Comparison of ENCODE assay signal across 21 mouse cellular contexts in the genomic region with DNA sequence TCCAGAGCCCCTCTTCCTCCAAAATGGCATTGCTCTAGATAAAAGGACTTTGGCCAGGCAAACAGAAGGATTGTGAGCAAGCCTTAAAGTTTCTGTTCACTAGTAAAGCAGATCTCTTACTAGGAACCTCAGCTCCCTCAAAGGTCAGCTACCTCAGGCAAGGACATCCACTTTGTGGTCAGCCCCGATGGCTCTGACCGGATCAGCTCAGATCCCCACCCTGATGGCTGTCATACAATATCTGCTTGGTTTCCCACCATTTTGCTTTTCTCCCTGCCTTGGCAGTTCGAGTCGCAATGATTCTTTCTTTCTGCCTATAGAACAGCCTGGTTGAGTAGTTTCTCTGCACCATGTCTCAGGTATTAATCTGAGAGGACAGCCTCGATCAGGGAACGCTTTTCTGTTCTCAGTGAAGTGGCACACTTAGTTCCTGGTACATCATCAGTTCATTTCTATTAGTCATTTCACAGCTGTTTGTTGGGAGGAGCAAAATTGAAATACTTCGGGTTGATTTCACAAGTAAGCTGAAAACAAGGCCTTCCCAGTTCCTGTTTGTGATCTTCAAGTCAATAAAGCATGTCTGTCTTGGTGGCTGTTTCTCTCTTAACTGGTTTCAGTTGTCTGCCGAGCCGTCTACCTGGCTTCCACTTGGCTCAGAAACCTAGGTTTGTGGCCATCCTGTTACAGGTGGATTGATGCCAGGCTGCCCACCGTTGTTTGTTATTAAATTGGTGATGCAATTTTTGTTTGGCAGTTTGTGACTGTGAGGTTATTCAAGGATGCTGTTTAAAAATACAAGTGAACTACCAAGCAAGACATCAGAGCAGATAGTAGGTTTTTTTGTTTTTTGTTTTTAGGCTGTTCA. TPM values are rescaled to one million over a fixed set of nuclear protein-coding genes. Genes with fewer than 3 reads are reported as not detected.
A peak's percentile ranks its signal among the peaks of the same experiment; 100 is the strongest.
DNase-seq lines count a peak whose midpoint lies in the region; ATAC-seq lines count a peak whose summit lies in the region.
"Had no signal": no experiment of that assay in that cellular context is flagged by ENCODE, and none has a peak within 500 bp of the region (broad histone marks: within the 10 kb centered on the region; RNA-seq: fewer than 3 reads in every experiment).

No protein-coding gene starts in this region.

- H3K27me3 ChIP-seq in heart, embryonic 10.5 days (ENCODE audit: insufficient read depth, poor library complexity, severe bottlenecking): no peaks in the 10 kb centered on the region
- H3K27me3 ChIP-seq: embryonic facial prominence, embryonic 15.5 days; liver, embryonic 12.5 days had no signal

- no peak overlapping the region for H3K27ac ChIP-seq in heart, embryonic 10.5 days
- H3K27ac ChIP-seq: embryonic facial prominence, embryonic 15.5 days; hindbrain, postnatal 0 days; liver, embryonic 12.5 days had no signal

- H3K36me3 ChIP-seq in heart, embryonic 10.5 days: no peaks in the 10 kb centered on the region
- H3K36me3 ChIP-seq: embryonic facial prominence, embryonic 15.5 days; liver, embryonic 12.5 days had no signal

- peak; percentile 59 to 69 for DNase-seq in cerebellum, postnatal 10 days
- DNase-seq in heart, adult 8-10 months (ENCODE audit: low spot score): peak; percentile 31
- no peak for DNase-seq in heart, embryonic 10.5 days (ENCODE audit: low spot score)
- peak; percentile 75 for DNase-seq in A20 (ENCODE audit: low read depth, low spot score)
- no peak for DNase-seq in thymus, postnatal 0 days (ENCODE audit: low spot score)
- DNase-seq in kidney, adult 8-10 months: no peak
- DNase-seq: adrenal gland, postnatal 25 days; cerebellum, adult 8-10 months; gastrocnemius, postnatal 25 days; kidney, postnatal 25 days; layer of hippocampus, postnatal 36 days; lung, postnatal 4 days; thymus, postnatal 25 days had no signal

- ATAC-seq in cerebellum, adult (ENCODE audit: insufficient number of reproducible peaks, low FRiP score, low TSS enrichment): no peak
- ATAC-seq in megakaryocyte, adult 5-6 weeks (ENCODE audit: poor library complexity, severe bottlenecking): peak; percentile 69
- ATAC-seq: forebrain, embryonic 14.5 days; hindbrain, postnatal 0 days; intestine, embryonic 16.5 days; liver, embryonic 12.5 days; midbrain, embryonic 16.5 days had no signal

- 90% methylated on average over 10 of the region's 10 CpGs for WGBS in heart, embryonic 10.5 days

- H3K9me3 ChIP-seq in heart, embryonic 10.5 days: no peaks in the 10 kb centered on the region
- H3K9me3 ChIP-seq: embryonic facial prominence, embryonic 15.5 days; liver, embryonic 12.5 days had no signal

- H3K4me3 ChIP-seq in heart, embryonic 10.5 days: no peak overlapping the region
- H3K4me3 ChIP-seq: embryonic facial prominence, embryonic 15.5 days; liver, embryonic 12.5 days had no signal

- H3K4me1 ChIP-seq in heart, embryonic 10.5 days: peaks cover 15% of the 10 kb centered on the region

RNA-seq across cellular contexts. Expression of a gene that starts 13.0 kb away (rescaled TPM):
- 100 to 1,000 TPM; 145 to 175 (median 158) TPM for total RNA-seq in heart, adult 8-10 months (2022)
- polyA plus RNA-seq in heart, embryonic 10.5 days (2016; fragmentation: Nextera tagmentation; extraction: Ambion mirVana): 210 and 228 TPM in 2 replicates
- 139 and 155 TPM in 2 replicates for total RNA-seq in megakaryocyte, adult 5-6 weeks (2015)
- total RNA-seq in megakaryocyte, adult 5-6 weeks (2017): 148 and 160 TPM in 2 replicates
- polyA plus RNA-seq in thymus, postnatal 0 days (2015; fragmentation: Nextera tagmentation; extraction: Ambion mirVana): 207 and 217 TPM in 2 replicates

Comparison
In these comparisons a context has a peak if more than half of its experiments do, and no peak if none do; other contexts are left out.
1. DNase-seq: peak in cerebellum, postnatal 10 days (2 of 2), heart, adult 8-10 months (single experiment) and A20 (single experiment); none in heart, embryonic 10.5 days (single experiment), thymus, postnatal 0 days (single experiment) and kidney, adult 8-10 months (0 of 2).